Mouse (Mus musculus) heart, adult 9 months (tissue): ENCODE data around the gene Nos1.
"Not testable (repeated sequence)": the region's sequence is repeated elsewhere in the genome, so short reads cannot be mapped to it uniquely, and the experiment has no call there.

ENCODE experiments used
- DNase-seq, 2 experiments: peaks; one replicate each; pipeline ENCODE4 v3.0.0; 2022; ENCODE audit warnings: low spot score in 2 of 2

The Nos1 gene

DNA sequence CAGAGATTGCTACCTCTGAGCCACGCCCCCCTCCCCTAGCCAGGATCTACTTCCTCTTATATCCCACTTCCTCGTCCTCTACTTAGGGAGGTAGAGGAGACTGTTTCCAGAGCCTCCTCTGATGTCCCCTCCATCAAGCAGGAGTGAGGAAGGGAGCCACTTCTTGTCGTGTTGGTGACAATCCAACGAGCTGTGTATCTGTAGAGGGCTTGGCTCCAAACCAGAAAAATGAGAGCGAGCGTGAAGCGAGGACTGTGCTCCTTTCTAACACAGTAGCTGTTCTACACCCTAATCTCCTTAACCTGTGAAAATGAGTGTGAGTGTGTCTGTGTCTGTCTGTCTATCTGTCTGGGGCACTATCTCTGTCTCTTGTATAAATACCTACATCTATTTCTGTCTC, 58.7 kb downstream of the Nos1 start:
- DNase-seq = no peak

DNA sequence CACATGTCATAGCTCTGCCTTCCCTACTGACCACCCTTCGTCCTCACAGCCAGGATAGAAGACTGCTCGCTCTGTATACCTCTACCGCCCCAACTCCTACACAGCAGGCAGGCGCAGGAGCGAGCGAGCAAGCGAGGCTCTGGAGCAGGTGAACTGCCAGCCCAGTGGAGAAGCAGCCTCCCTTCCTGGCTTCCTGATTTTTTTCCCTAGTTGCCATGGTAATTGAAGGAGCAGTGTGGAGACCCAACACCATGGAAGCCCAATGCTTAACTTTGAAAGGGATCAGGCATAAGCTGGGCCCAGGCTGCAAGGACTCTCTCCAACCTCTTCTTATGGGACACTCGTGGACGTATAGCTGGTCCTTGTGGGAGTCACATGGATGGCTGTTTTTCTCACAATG, 59.4 kb downstream of the Nos1 start:
- no peak for DNase-seq

DNA sequence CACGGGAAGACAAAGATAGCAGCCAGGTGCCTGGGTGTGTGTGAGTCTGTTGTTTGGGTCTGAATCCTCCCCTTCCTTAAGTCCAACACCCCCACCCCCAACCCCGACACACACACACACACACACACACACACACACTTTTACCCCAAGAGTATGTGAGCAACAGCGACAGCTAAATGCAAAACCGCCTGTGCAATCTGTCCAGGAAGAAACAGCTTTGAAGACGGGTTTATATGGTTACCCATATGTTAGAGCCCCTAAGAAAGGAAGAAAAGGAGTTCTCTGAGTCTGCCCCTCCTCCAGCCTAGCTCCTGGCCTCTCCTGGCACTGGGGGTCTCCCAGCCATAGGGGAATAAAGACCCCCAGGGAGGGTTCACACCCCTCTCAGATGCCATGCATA, 60.2 kb downstream of the Nos1 start:
- DNase-seq = no peak

DNA sequence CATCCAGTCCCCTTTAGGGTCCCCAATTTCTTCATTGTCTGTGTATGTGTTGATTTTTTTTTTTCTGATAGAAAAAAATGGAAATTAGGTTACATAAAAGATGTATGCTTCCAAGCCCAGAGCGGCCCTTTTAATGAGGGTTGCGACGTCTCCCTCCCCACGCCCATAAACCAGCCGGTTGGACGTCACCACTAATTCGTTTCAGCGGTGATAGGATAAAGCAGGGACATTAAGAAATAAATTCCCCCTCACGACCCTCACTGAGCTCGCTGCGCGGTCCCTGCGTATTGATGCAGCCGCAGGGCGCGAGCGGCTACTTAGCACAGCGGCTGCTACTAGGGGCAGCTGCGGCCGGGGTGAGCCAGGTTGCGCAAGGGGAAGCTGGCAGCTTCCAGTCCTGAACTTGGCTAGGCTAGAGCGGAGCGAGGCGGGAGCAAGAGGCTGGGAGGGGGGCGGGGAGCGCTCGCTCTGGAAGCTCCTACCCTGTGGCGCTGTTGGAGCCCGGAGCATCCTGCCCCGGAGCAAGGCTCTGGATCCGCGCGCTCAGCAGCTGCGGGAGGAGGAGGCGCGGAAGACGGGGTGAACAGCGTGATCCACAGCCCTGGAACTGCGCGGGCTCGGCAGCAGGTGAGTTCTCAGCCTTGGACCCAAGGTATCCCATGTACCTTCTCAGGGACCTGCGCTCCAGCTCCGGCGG, 61.0 kb downstream of the Nos1 start:
- peak; percentile 18 to 39 for DNase-seq

DNA sequence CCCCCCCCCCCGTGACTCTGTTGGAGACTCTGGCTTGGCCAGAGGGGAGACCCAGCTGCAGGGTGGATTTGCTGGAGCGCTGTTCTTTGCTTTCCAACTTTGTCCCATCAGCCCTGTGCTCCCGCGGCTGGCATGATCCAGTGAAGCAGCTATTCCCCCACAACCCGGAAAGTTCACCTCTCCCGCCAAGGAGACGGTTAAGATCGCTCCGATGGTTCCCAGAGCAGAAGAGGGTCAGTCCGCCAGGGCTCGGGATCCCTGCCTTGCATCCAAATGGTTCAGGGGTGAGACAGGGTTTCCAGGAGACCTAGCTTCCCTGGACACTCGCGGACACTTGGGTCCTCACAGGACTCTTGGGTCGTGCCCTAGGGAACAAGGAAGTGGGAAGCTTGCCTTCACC, 61.9 kb downstream of the Nos1 start:
- DNase-seq = no peak

DNA sequence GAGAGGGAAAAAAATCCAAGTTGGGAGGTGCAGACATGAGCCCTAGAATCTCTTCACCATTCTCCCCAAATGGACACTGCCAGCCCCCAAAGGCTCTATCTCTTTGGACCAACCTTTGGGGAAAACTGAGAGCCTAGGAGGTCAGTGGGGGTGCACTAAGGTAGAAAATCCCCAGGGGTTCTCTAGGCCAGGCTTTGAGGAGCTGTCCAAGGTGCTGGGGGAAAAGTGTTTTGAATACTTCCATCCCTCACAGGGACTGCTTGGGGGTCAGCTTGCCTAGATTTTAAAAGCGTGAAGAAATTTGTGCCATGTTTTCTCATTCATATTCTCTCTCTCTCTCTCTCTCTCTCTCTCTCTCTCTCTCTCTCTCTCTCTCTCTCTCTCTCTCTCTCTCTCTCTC, 63.8 kb downstream of the Nos1 start:
- DNase-seq = no peak

DNA sequence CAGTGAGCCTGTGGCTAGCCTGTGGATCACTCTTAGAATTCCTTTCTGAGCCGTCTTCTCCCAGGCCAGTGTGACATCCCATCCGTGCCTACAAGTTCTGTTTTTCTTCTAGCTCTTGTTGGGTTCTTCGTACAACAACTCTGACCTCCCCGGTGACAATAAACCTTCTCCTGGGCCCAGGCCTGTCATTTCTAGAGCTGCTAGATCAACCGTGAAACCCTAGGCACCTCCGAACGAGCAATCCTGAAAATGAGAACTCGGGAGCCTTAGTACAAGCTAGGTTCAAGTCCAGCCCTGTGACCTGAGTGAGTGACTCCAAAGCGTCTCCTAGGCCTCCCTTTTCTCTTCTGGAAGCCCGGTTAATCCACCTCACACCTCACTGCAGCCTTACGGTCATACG, 69.6 kb downstream of the Nos1 start:
- DNase-seq = no peak

DNA sequence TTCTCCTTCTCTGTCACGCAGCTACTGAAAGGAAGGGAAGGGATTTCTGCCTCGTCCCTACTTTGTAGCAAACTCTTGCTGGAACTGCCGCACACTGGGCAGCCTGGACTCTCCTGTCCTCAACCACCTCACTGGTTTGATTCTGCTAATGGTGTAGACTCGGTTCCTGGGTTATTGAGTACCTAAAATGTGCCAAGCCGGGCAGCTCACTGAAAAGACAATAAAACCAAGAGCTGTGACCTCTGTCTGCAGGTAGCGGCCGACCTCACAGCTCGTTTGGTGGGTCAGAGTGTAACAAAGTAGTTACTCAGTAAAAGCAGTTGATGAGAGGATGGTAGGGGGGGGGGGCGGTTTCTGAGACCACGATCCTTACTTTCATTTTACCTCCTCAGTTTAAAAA, 72.9 kb downstream of the Nos1 start:
- no peak for DNase-seq

DNA sequence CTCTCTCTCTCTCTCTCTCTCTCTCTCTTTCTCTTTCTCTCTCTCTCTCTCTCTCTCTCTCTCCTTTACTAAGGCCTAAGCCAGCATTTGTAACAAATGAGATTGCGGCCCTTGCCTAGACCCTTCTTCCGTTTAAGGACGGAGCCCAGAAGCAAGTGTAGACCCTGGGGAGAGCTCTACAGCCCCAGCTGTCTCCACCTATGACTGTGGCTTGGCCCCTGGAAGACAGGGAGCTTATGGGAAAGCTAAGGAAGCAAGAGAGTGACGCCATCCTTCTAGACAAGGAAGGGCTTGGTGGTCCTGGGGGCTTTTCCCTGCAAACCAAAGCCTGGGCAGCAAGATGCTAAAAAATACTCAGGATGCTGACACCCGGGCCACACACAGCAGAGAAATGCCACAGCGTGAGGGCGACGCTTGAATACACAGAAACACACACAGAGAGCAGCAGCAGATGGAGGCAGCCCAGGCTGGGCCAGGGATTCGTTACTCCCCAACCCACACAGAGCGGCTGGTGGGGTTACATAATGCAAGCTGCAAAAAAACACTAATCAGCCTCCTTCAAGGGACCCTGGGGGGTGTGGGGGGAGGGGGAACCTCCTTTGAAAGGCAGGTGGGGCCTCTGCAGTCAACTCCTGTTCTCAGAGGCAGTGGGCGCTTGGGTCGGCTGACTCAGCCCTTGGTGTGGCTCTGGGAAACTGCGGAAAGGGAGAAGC, 83.9 kb downstream of the Nos1 start:
- no peak for DNase-seq

DNA sequence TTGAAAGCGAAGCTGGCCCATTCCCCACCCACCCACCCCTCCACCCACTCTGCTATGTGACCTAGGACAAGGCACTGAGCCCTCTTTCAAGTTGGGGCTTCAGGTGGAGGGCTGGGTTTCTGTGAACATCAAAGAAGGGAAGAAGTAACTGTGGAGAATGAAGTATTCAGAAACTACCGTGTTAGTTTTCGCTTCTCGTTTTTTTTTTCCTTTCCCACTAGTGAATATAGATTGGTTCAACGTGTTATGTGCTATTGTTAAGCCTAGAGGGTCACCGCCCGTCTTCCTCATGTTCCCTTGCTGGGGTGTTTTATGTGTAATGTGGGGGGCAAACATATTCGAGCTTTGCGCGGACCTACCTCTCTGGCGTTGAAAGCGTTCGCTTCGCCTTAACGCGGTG, 85.0 kb downstream of the Nos1 start:
- DNase-seq = no peak

DNA sequence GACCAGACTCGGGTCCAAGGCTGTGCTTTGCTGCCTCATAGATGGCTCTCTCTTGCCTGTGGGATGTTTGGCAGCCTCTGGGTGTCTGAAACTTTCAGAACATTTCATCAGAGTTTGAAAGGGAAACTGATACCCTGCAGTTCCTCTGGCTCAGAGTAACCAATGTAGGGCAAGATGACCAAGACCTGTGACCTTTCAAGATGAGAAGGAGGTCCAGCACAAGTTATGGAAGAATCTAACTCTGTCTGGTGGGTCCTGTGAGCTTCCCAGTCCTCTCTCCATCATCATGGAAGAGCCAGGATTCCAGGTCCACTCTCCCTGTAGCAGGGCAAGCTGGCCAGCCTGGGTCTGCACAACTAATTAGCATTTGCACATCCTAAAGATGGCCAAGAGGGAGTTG, 90.8 kb downstream of the Nos1 start:
- no peak for DNase-seq

DNA sequence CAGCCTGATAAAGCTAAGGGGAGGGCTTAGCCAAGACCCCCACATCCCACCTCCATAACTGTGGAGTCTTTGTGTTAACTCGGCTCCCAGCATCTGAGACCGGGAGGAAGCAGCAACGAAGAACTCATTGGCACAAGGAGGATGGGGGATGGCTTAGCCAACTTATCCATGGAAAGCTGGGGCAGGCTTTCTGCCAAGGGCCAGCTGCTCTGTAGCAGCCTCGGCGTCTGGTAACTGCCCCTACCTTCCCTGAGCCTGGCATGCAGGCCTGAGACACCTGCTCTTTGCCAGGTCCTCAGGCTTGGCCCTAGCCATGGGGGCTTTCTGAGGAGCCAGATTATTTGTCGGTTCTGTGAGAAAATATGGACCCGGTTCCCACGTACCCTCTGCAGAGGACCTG, 93.0 kb downstream of the Nos1 start:
- DNase-seq = no peak

DNA sequence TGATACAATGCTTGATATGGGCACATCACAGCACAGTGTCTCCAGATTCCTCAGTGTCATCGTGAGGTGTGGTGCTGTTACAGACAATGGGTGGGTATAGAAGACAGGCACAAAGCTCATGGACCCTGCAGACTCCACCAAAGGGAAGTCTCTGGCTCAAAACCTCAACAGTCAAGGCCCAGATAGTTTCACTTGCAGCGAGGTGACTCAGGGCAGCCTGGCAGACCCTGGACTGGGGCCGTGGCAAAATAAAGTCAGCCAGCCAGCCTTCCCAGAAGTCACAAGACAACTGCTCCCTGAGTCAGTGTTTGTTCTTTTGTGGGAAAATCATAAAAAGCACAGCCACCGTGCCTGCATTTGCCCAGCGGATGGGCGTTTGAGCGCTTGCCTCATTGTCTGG, 93.4 kb downstream of the Nos1 start:
- no peak for DNase-seq

DNA sequence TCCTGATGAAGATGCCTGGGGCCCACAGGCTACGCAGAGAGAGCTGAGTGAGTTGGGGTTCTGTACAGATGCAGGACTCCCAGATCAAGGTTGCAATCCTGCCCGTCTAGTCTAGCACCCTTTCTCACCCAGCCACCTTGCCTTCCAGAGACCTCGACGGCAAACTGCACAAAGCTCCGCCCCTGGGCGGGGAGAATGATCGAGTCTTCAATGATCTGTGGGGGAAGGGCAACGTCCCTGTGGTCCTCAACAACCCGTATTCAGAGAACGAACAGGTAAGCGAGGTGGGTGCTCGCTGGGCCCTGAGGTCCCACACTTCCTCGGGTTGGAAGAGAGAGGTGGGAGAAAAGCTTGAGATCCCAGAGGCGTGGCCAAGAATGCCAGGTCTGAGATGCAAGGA, 98.3 kb downstream of the Nos1 start:
- DNase-seq = no peak

DNA sequence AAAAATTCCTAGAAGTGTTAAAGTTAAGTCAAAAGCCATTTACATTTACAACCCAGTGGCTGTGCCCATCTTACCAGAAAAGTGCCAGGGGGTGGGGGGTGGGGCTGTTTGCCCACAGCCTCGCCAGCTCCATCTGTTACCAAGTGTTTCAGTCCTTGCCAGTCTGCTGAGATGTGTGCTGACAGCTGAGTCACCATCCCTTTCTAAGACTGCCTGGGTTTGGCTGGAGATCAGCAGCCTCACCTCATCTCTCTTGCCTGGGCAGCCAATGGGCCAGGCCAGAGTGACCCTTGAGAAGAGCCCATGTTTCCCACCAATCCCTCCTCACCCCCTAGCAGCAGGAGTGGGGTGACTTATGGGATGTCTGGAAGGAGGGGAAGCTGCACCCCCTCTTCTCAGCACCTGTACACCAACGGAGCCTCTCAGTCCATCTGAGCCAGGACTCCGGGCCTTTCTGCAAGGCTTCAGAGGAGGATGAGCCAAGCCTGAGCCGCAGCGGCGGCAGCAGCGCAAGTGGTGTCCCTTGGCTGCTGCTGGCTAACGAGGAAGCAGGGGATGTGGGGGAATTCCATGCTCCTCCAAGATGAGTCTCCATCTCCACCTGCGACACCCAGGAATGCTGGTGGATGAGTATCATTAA, 100.2 kb downstream of the Nos1 start:
- DNase-seq = no peak

DNA sequence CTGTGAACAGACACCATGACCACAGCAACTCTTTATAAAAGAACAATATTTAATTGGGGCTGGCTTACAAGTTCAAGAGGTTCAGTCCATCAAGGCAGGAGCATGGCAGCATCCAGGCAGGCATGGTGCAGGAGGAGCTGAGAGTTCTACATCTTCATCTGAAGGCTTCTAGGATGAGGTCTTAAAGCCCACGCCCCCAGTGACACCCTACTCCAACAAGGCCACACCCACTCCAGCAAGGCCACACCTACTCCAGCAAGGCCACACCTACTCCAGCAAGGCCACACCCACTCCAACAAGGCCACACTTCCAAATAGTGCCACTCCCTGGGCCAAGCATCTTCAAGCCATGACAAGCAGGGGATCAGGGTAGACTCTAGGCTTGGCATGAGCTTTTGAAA, 101.6 kb downstream of the Nos1 start:
- not testable (repeated sequence) for DNase-seq

DNA sequence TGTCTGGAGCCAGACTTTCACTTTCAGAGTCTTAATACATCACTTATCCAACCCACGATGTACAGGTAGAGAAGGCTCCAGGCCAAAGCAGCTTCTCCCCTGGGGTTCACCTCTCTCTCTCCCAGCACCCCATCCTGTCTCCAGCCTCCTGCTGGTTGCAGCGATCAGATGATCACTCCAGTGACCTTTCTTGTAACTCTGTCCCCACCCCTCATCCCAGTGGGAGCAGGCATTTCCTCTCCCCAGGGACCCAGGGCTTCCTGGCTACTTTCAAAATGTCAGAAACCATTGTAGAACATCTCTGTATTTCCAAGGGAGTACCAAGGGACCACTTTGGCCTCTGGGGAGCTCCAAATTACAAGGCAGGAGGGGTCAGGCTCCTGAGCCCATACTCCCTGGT, 104.2 kb downstream of the Nos1 start:
- peak; percentile 3 to 15 for DNase-seq

DNA sequence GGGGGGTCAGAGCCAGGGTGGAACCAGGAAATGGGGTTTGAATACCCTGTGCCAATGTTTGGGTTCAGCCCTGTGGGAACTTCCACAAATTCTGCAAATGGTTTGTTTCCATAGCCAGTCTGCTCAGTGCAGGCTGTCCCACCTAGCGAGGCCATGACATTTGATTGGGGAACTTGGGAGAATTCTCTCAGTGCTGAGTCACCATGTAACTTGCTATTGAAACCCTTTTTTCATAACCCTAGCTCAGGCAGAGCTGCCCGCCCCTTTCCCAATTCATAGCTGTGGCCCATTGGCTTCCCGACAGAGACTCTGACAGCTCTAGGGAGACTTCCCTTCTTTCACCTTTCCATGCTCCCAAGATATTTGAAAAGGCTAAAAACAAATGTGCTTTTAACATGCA, 107.3 kb downstream of the Nos1 start:
- no peak for DNase-seq

DNA sequence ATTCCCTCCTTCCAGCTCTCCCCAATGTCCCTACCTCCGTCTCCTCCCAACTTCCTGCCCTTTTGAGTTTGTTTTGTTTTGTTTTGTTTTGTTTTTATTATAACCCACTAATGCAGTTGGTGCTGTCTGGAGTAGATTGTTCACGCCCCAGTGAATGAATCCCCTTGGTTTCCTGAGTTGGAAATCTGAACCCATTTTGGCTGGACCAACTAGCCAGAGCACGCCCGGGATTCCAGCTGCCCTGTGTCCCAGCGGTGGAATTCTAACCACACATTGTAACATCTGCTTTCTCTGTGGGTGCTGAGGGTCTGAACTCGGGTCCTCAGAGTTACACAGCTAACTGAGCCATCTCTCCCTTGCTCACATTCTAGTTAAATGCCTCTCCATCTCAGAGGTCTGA, 108.1 kb downstream of the Nos1 start:
- no peak for DNase-seq

DNA sequence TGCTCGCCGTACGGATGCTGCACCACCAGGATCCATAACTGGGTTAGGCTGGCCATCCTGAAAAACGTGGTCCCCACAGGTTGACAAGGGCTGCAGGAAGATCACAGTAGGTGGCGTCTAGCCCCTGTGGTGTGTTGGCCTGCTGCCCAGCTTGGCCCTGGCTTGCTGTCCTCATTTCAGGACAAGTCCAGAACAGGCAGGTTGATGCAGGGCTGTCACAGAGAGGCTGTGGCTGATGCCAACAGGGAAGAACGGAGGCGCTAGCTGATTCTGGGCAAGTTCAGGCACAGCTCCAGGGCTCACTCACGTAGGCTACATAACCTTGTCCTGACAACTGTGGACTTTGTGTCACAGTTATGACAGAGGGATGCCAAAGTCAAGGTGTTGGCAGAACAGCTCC, 108.7 kb downstream of the Nos1 start:
- no peak for DNase-seq

DNA sequence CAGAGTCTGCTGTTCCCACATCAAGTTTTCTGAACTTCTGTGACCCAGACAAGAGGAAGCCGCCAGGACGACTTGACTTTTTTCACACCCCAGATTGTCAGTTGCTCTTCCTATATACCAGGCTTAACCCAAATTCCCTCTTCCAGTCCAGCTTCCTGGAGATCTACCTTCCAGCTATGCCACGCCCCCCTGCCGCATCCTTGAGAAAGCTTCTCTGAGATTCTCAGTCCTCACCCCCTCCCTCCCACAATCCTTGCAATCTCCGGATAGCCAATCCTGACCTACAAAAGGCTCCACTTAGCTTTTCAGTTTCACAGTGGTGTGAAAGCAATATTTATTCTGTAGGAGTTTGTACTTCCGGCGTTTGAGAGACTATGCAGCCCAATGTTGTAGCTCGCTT, 110.0 kb downstream of the Nos1 start:
- DNase-seq = no peak

DNA sequence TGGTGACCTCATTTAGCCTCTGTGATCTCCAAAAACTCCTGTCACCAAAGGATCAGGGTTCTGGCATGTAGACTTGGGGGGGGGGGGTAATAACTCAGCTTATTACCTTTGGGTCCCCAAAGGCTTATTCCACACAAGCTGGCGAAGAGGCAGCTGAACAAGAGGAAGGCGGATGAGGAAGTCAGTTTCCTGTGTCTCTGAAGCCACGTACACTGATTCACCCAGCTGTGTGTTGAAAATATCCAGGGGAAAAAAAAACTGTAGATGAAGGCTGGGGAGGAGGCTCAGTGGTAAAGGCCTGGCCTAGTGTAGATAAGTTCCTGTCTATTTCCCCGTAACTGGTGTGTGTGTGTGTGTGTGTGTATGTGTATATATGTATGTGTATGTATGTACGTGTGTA, 110.7 kb downstream of the Nos1 start:
- DNase-seq = no peak

DNA sequence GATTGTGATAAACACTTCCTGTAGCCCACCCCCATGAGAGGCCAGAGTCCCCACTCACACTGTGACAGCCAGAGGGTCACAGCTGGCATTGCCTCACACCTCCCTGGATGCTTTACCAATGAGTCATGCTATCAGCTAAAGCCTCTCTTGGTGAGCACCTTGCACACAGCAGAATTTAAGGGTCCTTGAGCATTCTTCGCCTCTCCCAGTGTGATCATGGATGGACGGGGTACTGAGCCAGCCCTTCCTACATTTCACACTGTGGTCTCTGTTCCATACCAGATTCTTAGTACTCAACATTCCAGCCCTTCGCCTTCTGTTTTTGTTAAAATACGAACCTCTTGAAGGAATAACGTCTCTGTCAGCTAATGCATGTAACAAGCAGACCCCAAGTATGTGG, 113.2 kb downstream of the Nos1 start:
- DNase-seq = no peak
